Mouse (Mus musculus): ENCODE data around the gene Mrtfa.
A peak's percentile ranks its signal among the peaks of the same experiment; 100 is the strongest.

Mrtfa gene

DNA sequence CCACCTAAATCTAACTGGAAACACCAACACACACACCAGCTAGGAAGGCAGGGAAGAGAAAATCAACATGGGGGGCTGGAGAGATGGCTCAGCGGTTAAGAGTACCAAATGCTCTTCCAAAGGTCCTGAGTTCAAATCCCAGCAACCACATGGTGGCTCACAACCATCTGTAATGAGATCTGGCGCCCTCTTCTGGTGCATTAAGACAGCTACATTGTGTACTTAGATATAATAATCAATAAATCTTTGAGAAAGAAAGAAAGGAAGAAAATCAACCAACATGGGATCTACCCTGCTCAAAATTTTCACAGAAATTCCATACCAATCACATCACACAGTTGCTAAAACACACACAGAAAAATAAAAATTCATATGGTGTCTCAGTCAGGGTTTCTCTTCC is 34.1 kb downstream of the Mrtfa start:
- no peak for DNase-seq (ENCODE audit: low read depth, low spot score)

DNA sequence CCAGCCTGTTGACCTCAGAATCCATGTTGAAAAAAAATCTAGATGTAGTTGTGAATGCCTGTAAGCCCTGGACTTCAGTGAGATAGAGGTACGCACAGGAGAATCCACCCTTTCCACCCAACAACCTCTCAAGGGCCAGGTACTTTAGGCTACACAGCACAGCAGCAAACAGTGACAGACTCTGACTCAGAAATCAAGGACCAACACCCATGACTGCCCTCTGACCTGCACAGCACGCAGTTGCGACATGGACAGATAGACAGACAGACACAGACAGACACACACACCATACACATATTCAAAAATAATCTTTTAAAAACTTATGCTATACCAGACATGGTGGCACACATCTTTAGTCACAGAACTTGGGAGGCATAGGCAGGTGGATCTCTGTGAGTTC is 34.7 kb downstream of the Mrtfa start:
- no peak for DNase-seq (ENCODE audit: low read depth, low spot score)

DNA sequence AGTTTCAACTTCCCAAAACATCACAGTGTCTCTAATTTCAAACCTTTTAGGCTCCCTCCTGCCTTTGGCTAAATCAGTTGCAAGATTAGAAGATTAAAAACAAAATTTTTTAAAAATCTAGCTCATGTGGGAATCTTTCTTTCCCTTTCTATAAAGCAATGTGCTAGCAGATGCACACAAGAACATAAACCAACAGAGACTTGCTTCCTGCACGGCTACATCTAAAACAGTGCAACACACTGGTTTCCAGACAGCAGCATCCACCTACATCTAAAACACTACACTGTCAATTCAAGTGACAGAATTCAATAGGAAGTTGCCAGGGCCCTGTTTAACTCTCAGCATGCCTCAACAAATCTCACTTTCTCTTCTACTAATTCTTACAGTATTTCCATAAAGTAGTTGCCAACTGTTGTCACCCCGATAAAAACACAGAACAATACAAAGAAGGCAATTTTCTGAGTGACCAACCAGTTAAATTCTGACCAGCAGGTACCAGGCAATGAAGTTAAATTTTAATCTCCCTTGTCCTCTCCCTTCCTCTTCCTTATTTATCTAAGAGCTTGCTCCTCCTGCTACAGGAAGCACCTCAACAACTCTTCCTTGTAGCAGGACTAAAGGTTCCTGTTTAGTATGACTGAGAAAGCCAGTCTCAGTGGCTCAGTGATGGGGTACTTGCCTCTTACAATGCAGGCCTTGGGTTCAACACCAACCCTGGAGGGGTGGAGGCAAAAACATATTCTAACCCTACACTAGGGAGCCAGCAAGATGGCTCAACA is 35.5 kb downstream of the Mrtfa start:
- no peak for DNase-seq (ENCODE audit: low read depth, low spot score)

DNA sequence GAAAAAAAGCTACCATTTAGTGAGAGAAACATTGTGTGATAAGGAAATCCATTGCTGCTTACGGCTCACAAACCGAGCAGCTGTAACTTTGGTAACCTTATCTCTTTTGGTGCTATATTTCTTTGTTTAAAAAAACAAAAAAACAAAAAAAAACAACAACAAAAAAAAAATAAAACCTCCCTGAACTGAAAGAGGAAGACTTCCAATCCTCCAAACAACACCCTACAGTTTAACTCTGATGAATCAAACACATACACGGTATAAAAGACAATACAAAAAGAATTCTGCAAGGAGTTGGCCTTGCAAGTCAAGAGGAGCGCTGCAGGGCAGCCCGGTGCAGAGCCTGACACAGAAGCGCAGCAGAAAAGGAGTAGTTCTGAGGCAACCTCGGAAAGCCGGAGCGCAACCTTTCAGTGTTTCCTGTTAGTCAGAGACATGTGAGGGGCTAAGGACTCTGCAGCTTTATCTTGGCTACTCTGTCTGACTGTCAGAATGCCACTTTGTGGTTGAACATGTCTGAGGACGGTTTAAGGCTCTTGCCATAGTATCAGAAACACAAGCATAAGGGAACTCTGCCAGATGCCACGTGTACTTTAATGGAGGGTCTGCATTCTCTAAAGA is 48.5 kb downstream of the Mrtfa start:
- no peak for DNase-seq (ENCODE audit: low read depth, low spot score)

DNA sequence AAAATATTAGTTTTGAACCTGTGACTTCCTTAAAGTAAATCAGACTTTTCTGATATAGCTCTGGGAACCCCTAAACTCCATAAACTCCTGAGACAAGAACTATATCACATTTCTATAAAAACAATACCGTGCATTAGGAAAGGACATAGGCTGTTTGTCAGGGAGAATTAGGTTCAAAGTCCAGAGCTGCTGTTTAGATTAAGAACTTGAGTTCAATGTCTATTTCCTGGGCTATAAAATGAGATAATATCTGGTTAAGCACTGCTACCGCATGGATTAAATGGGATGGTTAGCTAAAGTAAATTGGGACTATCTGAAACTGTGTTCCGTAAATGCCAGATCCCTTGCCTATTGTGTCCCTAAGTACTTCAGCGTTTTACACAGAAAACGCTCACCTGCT is 50.6 kb downstream of the Mrtfa start:
- DNase-seq (ENCODE audit: low read depth, low spot score), result no peak

DNA sequence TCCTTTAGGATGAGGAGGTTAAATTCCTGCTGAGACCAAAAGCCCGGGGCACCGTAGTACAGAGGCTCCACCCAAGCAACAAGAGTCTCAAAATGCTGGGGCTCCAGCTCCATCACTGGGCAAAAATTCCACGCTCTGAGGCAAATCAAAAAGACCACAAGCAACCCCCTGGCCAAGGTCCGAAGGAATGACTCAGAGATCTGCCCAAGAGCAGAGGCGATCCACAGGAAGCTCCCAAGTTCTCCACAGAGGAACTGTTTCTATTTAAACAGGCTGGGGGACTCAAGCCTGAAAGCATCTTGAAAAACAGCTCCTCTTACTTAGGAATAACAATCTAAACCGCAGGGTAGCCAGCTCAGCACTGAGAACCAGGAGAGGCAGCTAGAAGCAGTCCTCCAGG is 53.3 kb downstream of the Mrtfa start:
- DNase-seq (ENCODE audit: low read depth, low spot score), result peak; percentile 22

DNA sequence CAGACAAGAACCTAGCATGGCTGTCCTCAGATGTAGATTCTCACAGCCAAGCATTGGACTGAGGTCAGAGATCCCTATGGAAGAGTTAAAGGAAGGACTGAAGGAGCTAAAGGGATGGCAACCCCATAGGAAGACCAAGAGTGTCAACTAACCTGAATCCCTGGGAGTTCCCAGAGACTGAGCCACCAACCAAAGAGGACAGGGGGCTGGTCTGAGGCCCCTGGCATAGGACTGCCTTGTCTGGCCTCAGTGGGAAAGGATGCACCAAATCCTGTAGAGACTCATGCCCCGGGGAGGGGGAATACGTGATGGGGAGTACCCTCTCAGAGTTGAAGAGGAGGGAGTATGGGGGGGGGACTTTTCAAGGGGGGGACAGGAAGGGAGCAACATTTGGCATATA is 56.8 kb downstream of the Mrtfa start:
- DNase-seq (ENCODE audit: low read depth, low spot score), result no peak

DNA sequence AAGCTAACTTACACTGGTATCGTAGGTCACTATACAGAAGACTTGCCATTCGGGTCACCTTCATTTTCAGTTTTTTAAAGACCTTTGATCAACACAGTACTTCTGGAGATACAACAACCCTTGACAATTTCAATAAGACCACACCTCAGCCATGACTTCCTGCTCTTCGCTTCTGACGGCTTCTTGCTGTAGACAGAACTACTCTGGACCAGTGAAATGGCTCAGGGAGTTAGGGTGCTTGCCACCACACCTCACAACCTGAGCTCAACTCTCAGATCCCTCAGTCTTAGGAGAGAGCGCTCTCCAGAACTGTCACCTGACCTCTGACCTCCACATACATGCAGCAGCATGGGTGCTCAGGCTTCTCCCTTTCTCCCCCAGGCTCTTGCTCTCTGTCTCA is 59.4 kb downstream of the Mrtfa start:
- no peak for DNase-seq (ENCODE audit: low read depth, low spot score)

DNA sequence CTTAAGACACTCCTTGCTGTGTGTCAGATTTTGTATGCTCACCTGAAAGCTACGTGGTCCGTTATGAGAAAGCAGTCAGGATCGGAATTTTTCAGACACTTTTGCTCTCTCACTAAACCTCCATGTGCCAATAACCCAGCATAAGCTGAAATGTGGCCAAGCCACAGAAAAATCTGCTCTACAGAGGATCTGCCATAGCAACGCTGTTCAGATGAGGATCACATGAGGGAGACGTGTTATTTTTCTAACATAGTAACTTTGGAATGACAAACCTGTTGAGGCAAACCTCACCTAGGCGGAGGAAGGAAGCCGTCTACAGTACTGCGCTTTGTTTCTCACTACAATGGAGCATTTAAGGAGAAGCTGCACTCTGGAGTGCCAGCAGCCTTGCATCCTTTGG is 60.6 kb downstream of the Mrtfa start:
- DNase-seq (ENCODE audit: low read depth, low spot score), result no peak

DNA sequence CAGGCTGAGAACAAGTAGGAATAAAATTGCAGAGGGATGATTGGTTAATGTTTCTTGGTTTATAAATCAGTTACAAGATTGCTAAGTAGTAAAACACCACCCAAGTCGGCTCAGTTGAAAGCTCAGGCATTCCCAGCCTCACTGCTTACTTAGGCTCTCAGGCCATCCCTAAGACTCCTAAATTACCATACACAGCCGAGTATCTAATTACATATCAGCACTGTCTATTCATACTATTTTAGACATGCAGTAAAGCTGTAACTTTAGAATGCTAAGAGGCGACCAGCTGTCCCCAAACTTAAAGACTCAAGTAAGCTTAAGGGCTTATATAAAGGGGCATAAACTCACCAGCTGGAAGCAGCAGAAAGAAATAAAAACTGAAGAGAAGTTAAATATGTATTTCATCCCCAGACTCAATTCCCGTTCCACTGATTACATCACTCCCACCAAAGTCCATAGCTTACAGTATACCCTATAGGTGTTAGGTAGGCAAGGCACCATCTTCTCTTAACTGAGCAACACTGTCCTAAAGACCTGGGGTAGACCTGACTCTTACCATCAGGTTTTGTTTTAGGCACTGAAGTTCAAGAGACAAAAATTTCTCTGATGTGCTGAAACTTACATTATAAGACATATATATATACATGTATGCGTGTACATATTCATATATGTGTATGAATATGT is 62.3 kb downstream of the Mrtfa start:
- no peak for DNase-seq (ENCODE audit: low read depth, low spot score)

DNA sequence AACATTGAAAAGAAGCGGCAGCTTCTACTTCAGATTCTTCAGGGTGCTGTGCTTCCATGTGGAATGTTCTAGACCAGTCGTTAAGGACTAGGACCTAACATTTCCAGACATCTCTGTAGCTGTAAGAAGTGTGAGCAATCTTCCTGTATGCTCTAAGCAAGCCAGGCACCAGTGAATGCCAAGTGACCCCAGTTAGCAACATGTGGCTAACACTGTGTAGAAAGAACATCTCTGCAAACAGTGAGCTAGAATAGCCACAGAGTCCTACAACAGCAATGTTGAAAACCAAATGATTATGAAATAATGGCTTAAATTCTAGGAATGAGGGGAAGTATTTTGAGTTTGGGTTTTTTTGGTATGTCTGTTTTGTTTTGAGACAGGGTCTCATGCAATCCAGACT is 66.3 kb downstream of the Mrtfa start:
- no peak for DNase-seq (ENCODE audit: low read depth, low spot score)

DNA sequence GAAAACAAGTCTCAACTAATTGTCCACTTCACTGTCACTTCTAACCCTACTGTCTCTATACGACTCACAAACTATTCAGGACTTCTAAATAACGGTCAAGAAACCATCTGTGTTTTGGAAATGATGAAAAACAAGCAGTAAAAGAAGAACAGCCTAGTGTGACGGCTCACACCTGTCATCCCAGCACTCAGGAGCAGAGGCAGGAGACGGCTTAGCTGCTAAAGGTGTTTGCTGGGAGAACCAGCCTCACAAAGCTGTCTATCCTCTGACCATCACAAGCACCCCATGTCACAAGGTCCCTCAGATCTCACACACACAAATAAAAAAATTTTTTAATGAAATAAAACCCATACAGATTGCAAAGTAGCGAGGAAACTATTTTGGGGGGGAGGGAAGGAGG is 67.4 kb downstream of the Mrtfa start:
- no peak for DNase-seq (ENCODE audit: low read depth, low spot score)

DNA sequence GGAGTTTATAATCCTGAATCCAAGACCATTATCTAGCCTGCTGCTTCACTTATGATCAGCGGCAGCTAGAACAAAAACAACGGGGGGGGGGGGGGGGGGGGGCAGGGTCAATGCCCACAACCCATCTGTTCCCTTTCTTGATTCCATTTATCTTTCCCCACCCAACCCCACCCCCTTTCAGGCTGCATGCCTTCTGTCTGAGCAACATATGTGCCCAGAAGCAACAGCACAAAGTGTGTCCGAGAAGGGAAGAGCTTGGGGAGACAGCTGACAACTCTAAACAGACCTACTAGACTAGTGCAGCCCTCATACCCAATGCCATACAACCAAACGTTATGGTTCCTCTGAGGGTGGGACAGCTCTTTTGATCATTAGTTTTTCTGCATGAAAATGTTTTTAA is 68.0 kb downstream of the Mrtfa start:
- no peak for DNase-seq (ENCODE audit: low read depth, low spot score)

DNA sequence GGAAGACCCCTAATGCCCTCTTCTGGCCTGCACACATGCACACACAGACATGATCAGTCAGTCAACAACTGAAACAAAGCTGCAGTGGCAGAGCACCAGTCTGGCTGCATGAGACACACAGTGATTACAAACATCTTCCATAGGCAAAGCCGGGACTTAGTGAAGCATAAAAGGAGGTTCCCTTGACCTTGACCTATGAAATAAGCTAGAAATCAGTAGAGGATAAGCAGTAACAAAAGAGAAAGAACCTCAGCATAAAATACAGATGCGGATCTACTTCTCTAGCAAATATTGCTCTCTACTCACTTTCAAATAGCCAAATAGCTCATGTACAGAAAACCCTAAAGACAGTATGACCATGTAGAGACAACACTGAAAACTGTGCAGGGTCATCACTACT is 68.5 kb downstream of the Mrtfa start:
- DNase-seq (ENCODE audit: low read depth, low spot score), result no peak

DNA sequence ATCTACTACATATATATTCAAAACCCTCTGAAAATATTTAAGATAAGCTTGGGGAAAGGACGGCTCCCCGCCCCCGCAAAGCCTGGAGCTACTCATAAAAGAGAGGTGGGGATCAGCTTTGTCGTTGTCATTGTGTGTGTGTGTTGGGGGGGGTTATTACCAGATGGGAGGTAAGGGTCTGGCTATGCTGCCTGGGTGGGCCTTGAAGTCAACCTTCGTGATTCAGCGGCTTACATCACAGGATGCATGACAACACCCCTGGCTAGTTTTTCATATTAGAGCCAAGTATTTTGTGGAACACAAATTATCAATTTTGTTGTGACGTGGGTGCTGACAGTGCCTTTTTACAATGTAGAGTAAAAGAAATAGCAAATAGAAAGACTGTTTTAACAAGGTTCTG is 69.6 kb downstream of the Mrtfa start:
- no peak for DNase-seq (ENCODE audit: low read depth, low spot score)

DNA sequence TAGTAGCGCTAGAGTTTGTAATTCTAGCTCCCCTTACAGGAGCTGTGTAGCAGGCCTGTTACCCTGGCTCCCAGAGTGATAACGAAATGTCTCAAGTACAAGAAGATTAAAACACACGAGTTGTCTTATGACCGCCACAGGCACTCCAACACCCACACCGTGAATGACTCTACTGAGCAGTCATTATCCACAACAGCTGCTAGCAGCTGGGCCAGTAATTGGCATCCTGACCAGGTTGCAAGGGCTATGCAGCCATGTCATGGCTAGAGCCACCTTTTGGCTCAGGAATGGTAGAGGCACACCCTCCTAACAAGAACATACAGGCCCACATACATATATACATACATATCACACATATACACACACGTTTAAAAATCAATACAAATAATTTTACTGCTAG is 70.4 kb downstream of the Mrtfa start:
- DNase-seq (ENCODE audit: low read depth, low spot score), result no peak

DNA sequence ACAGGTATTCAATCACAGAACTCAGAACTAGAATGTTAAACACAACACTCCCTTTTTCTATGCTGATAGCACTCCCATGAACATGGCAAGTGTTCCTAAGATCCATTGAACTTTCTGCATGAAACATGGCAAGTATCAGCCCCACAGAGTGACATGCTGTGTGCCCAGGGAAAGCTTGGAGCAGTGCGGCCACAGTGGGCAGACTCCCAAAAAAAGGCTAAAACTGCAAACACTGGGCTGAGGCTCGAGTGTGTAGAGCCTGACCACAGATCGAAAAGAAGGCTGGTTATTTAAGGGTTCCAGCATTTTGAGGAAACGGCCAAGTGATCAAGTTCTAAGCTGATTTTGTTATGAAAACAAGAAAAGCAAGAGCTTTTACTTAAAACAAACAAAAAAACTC is 72.3 kb downstream of the Mrtfa start:
- DNase-seq (ENCODE audit: low read depth, low spot score), result no peak

DNA sequence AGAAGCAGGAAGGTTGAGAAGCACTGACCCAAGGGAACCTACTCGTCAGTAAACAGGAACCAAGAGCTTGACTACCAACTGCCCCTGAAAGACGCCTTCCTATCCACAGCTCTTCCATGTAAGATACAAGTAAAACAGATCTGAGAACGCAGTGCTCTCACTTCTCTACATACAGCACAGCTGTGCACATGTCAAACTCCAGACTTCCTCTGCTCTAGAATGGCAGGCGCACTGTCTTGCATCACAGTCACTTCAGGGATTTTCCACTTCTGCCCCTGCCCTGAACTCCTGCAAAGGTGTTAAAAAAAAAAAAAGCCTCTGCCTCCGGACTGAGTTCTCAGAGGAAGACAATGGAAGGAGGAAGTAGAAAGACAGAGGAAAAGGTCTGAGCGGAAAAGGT is 78.0 kb downstream of the Mrtfa start:
- no peak for DNase-seq (ENCODE audit: low read depth, low spot score)

DNA sequence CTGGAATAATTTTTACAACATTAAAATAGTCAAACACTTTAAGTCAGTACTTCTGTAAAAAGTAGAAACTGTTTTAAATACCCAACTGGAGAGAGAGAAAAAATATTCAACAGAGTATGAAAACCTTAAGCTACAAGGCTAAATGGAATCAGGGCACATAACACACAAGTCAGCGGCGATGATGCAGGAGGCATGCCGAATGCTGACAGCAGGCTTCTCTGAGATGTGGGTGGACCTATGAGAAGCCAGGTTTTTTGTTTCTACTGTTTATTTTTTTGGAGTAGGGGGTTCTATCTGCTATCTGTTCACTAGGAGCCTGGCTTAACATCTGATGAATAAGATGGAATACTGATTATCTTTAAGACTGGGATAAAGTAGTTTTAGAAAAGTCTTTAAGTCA is 80.2 kb downstream of the Mrtfa start:
- no peak for DNase-seq (ENCODE audit: low read depth, low spot score)

DNA sequence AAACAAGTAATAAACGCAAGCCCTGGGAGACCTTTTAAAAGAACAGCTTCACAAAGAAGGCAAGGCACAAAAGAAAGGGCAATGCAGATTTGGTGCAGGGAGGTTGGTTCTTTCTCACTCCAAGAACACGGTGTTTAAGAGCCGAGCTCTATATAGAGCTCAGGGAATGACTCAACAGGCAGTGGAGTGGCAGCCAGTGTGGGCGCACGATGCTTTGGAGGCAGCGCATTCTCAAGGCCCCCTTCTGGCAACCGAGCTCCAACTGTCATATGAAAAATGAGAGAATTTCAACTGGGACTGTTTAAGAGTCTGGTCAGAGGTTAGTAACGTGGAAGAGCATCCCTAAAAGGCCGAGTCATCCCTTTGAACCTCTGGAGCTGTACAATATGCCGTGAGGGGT is 84.6 kb downstream of the Mrtfa start:
- no peak for DNase-seq (ENCODE audit: low read depth, low spot score)

DNA sequence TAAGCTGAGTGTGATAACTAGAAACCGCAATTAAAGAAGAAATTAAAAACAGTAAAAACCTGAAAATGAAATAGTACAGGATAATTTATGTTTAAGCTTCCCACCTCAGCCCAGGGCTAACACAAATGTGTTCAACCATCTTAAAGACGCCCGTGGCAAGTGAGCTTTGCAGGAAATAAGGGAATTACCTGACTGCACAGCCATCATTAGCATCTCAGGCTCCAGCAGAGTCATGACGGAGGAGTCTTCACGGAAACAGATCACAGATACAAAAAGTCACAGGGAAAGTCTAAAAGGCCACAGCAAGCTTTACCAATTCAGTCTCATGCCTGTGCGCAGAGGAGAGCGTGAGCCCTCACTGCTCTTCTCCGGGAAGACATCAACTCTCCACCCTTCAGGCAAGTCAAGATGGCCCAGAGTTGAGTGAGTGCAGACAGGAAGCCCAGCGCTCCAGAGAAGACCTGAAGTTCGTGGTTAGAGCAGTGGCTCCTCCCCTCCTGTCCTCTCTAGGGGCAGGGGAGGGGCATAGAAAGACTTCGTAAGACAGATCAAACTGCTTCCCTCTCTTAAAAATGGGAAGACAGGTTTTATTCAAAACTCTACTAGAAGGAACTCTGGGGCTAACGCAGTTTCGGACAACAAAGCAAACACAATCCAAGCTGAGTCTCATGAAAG is 85.8 kb downstream of the Mrtfa start:
- no peak for DNase-seq (ENCODE audit: low read depth, low spot score)

DNA sequence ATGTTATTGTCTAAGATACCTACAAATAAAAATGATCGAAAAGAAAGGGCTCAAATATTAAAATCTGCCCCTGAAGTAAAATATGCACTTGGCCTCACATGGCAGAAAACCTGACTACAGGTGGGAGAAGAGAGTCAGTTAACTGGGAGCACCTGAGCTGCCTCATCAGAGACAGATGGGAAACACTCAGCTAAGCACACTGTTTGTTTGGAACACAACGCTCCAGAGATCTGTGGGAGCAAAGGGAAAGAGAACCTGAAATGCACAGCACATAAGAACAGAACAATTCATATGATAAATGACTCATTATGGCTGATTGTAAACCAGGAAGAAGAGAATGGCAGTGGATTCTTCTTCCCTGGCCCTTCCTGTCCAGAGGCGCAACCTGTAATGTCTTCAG is 87.1 kb downstream of the Mrtfa start:
- DNase-seq (ENCODE audit: low read depth, low spot score), result no peak
